Mouse (Mus musculus): ENCODE data around the gene Fa2h.
"Not testable (repeated sequence)": the region's sequence is repeated elsewhere in the genome, so short reads cannot be mapped to it uniquely, and the experiment has no call there.

Fa2h gene

DNA sequence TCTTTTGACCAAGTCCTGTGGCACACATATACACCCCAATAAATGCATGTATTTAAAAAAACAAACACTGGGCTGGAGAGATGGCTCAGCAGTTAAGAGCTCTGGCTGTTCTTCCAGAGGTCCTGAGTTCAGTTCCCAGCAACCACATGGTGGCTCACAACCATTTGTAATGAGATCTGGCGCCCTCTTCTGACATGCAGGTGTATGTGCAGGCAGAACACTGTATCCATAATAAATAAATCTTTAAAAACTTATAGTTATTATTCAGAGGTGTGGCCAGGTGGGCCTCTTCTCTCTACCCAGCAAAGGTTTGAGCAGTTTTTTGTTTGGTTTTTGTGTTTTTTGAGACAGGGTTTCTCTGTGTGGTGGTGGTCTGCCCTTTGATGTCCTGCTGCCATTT, 34.7 kb downstream of the Fa2h start:
- DNase-seq (ENCODE audit: low read depth): no peak

DNA sequence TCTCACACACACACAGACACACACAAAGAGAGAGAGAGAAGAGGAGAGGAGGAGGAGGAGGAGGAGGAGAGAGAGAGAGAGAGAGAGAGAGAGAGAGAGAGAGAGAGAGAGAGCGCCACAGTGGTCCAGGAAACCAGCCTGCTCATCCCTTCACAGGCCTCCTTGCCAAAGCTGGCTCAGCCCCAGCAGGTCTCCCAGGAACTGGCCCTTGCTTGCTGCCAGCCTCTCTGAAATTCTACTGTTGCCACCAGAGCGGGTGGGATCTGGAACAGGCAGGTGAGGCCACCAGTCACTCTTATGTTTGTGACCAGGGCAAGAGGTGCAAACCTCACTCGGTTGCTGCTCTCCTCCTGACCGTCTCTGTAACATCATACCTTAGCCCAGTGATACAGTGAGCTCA, 36.2 kb downstream of the Fa2h start:
- no peak for DNase-seq (ENCODE audit: low read depth)

DNA sequence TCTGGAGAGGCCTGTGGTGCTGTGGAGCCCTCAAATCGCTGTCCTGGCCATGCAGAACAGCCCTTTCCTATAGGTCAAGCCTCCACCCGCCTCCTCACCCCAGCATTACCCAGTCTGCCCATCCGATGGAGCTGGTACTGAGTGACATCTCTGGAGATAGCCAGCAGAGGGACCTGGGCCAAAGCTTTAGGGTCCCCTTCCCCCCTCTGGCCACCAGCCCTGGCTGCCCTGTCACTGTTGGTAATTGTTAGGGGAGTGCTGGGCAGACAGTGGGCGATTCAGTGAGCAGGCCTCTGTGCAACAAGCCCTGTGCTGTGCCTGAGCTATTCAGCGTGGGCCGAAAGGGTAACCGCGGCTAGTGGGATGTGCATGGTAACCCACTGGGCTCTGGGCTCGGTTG, 40.1 kb downstream of the Fa2h start:
- DNase-seq (ENCODE audit: low read depth): no peak

DNA sequence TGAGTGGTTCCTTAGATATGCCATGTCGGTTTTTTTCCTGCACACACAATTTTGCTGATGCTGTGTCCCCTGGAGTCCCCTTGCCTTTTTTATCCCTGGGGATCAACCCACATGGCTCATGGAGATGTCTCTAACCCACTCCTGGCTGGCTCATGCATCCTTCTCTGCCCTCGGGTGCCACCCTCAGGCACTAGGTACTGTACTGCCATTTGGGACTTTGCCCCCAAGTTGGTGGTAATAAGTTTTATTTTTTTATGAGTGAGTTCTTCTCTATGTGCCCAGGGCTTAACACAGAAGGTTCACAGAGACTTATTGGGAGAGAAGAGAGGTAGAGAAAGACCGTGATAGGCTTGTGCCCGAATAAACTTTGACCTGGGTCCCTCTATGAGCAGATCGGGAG, 41.3 kb downstream of the Fa2h start:
- no peak for DNase-seq (ENCODE audit: low read depth)

DNA sequence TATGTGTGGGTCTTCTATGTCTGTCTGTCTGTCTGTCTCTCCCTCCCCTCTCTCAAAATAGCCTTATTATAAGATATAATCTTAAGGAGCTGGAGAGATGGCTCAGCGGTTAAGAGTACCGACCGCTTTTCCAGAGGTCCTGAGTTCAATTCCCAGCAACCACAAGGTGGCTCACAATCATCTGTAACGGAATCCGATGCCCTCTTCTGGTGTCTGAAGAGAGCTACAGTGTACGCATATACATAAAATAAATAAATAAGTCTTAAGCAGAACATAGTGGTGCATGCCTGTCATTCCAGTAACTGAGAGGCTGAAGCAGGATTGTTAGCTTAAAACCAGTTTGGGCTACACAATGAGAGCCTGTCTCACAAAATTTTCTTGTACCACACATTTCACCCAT, 43.0 kb downstream of the Fa2h start:
- DNase-seq (ENCODE audit: low read depth): no peak

DNA sequence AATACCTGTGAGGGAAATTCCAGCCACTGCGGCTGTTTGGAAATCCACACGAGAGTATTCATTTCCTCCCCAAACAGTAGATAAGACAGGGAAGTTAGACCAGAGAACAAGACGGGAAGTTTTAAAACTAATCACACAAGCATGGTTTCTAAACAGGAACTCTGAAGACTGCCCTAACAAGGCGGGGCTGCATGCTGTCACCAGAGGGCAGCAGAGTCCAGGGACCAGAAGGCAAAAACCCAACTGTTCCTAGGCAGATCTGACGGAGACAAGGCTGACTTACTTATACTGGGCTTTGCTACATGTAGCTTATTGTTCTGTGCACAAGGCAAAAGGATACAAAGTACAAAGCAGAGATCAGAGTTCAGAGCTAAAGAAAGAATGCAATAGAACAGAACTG, 50.4 kb downstream of the Fa2h start:
- DNase-seq (ENCODE audit: low read depth): peak; percentile 70

DNA sequence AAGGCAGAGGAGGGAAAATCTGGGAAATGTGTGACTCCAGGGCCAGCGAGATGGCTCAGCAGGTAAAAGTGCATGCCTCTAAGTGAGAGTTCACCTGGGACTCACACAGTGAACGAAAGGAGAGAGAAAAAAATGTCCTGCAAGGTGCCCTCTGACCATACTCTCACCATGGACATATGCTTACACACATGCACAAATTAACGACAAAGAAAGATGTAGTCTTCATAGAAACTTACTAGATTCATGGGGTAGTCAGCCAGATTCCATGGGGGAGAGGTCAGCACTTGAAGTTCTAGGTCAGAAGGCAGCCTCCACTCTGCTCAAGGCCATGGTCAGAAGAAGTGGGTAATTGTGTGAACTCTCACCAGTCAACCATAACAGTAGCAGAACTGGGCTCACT, 53.4 kb downstream of the Fa2h start:
- no peak for DNase-seq (ENCODE audit: low read depth)

DNA sequence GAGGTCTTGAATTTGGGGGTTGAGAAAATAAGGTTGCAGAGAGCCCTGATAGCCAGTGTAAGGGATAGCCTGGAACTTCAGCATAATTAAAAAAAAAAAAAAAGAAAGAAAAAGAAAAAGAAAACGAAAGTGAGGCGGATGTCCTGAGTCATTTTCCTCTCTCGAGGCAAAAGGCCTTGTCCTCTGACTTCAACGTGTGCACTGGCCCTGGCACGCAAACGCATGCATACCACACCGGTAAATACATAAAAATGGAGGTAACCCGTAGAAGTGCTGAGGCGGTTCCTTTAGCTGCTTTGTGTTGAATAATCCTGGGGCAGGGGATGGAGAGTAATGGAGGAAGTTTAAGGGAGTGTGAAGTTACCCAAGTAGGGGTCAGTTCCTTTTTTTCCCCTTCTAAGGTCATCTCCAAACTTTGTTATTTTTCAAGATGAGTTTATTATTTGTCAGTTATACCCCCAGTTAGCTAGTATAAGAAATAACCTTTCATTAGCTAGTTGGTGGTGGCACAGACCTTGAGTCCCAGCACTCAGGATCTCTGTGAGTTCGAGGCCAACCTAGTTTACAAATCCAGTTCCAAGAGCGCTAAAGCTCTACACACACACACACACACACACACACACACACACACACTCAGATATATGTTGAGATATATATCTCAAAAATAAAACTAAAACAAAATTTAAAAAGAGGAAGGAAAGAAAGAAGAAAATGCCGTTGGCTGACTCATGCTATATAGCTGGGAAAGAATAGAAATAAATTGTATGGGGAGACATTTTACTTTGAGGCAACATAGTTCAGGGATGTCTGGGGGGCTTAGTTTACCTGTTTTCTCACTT, 55.0 kb downstream of the Fa2h start:
- no peak for DNase-seq (ENCODE audit: low read depth)

DNA sequence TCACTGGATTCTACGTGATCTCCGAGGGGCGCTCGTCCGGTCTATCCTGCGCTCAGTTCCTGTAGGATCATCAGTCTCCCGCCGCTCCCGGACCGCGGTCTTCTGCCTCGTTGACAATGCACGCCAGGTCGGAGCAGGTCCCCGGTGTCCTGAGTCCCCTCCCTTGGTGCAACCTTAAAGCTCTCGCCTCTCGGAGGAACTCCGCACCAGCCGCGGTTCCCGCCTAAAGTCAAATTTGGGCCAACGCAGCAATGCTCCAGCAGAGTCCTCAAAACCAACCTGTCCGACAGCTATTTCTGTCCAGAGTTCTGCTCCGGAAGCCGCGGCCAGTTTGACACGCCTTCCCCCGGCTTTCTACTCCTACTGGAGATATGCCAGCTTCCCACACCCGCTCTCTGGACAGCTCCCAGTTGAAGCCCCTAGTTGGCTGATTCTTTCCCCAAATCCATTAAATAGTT, 55.7 kb downstream of the Fa2h start, which contains the start of gene Mlkl:
TSS of gene Mlkl (minus strand) at position 288 of the 458 bp plus-strand sequence.
- DNase-seq (ENCODE audit: low read depth): no peak

DNA sequence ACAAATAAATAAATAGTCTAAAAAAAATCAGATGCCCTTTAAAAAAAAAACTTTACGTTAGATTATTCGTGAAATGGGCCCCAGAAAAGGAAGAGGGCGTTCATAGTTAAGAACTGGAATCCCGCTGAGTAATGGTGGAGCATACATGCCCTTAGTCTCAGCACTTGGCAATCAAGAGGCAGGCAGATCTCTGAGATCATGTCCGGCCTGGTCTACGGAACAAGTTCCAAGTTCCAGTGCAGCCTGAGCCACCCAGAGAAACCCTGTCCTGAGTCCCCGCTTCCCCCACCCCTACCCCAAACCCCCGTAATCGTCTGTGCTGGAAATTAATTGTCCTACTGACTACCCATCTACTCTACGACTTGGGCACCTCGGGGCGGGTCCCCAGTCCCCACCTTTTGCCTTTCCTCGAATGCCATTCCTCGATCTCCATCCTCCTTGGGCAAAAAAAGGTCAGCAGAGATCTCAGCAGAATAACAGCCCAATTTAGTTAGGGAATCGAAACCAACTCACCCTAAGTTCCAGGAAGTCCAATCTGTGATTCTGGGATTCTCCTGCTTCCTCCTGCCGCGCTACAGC, 56.2 kb downstream of the Fa2h start:
- DNase-seq (ENCODE audit: low read depth): no peak

DNA sequence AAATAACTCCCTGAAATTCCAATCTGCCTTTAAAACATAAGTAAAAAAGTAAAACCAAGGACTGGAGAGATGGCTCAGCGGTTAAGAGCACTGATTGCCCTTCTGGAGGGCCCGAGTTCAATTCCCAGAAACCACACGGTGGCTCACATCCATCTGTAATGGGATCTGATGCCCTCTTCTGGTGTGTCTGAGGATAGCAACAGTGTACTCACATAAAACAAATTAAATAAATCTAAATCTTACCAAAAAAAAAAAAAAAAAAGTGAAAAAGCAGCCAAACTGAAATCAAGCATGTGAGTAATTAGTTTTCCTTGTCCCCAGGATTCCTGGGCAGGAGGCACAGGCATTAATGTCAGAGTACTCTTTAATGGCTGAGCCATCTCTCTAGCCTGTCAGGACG, 56.9 kb downstream of the Fa2h start:
- DNase-seq (ENCODE audit: low read depth): no peak

DNA sequence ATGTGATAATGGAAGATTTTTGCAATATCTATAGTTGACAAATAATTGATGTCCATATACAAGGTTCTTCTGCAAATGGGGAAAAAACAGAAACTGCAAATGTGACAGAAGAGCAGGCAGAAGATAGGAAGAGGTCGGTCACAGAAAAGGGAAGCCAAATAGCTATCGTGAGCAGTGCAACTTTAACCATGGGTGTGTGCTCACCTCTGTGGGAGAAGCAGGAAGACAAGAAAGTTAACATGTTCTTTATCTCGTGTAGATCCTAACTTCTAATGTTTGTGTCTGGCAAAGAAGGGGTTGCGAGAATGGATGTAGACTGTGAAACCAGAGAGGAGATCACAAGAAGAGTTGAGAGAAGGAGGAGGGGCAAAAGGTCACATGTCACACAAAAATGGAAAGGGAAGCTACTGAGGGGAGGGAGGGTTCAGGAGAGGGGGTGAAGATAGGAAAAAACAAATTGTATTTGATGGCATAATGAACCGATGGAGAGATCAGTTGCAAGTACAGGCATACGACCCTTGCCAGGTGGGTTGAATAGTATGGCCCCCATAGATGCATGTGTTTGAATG, 68.3 kb downstream of the Fa2h start:
- no peak for DNase-seq (ENCODE audit: low read depth)

DNA sequence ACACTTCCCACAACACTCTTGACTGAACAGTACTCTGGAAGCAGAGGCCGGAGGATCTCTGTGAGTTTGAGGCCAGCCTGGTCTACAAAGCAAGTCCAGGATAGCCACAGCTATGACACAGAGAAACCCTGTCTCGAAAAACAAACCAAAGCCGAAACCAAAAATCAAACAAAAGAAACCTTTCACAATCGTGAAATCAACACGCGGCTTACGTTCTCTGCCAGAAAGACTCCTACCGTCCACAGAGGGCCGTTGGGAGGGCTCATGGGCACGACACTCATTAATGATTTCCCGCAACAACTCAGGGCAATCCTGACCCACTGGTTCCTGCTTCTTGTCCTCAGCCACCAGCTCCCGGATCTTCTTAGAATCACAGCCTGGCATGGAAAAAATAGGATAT, 78.9 kb downstream of the Fa2h start:
- DNase-seq (ENCODE audit: low read depth): no peak

DNA sequence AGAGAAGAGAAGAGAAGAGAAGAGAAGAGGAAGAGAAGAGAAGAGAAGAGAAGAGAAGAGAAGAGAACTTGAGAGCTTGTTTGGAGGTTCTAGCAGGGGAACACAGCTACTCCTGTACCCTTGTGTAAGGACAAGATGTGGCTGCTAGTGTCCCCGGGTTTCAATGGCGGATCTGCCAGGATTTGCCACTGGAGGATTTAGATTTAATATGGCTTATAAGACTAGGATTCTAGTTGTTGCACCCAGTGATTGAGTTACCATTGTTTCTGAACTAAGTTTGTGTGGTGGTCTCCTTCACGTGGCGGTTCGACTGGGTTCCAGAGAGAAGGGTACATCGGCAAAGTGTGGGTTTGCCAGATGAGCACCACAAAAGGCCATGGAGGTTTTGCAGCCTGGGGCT, 79.7 kb downstream of the Fa2h start:
- DNase-seq (ENCODE audit: low read depth): not testable (repeated sequence)

DNA sequence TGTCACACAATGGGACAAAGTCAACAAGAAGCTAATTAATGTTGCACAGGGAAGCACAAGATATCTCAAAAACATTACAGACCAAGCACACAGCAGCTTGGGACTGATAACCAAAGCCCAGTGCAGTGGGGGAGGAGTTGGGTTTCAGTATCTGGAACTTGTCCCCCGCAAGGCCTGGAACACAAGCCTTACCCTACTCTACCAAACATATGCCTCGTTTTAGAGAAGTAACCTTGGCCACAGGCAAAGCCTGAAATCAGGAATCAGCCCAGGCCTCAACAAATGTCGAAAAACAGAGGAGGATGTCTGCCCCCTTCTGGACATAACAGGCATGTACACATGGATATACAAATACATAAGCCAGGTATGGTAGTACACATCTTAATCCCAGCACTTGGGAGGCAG, 80.9 kb downstream of the Fa2h start:
- DNase-seq (ENCODE audit: low read depth): peak; percentile 20

DNA sequence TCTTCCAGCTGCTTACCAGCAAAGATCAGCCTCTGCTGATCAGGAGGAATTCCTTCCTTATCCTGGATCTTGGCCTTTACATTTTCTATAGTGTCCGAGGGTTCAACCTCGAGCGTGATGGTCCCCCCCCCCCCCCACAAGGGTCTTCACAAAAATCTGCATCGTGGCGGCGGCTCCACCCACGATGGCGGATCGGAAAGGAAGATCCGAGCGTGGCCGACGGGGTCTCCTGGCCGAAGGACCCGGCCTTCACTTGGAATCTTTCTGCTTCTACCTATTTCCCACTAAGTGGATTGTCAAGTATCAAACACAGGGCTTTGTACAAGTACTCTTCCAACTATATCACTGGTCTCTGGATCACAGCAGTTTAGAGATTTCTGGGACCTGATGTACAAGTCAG, 83.6 kb downstream of the Fa2h start:
- not testable (repeated sequence) for DNase-seq (ENCODE audit: low read depth)

DNA sequence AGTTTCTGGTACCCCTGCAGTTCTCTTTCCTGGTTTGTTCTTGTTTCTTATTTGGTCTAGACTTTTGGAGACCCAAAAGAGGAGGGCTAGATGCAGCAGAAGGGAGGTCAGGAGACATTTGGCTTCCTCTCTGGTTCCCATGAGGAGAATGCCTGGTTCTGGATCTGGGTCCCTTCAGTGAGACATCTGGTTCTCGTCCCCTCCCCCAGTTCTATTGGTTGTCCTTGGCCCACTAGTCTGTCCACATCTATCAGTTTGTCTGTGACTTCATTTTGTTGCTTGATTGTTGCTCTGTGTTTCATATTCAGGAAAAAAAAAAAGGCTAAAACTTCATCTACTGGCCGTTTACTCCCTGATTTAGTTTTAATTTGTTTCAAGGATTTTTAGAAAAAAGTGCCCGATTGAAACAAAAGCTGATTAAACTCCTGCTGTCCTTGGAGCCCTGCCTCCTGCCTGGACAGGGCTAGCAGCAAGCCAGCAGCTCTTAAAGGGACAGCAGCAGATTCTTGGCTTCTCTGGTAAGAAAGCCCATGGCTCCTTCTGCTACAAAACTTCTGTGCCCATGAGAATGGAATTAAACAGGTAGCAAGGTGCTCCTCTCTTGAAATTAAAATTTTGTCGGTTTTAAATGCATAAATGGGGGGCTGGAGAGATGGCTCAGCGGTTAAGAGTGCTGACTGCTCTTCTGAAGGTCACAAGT, 88.4 kb downstream of the Fa2h start:
- no peak for DNase-seq (ENCODE audit: low read depth)

DNA sequence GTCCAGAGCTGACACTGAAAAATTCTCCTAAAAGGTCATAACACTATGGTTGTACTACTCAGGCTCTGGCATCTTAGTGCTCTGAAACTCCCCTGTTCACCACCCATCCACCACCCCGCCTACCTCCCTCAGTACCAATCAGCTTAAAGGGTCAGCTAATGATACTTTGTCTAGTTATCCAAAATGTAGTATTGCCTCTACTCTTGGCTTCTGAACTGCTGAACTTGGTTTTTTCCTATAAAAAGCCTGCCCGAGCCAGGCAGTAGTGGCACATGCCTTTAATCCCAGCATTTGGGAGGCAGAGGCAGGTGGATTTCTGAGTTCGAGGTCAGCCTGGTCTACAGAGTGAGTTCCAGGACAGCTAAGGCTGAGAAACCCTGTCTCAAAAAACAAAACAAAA, 89.3 kb downstream of the Fa2h start:
- DNase-seq (ENCODE audit: low read depth): no peak

DNA sequence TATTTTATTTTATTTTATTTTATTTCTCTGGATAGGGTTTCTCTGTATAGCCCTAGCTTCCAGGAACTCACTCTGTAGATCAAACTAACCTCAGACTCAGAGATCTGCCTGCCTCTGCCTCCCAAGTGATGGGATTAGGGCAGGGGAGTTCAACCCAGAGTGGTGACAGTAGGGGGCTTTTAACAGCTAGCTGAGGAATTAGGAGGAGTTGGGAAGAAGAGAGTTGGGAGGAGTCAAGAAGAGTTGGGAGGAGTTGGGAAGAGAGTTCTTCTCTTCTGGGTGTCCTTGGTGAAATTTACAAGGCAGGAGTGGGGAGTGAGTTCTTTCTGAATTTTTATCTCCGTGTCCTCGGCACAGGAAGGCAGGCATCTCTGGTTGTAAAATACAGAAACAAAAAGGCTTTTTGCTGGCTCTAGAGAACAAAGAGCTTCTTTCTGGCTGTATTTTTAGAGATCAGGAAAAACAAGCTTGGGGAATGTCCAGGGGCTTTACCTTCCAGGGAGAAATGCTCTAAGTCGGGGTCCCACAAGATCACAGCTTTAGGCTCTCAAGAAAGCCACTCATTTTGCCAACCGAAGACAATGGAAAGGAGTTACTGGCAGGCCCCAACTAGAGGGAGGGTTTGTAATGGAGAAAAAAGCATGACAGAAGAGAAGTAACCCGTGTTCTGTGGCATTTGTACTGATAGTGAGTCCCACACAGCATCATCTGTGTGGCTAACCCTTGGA, 90.4 kb downstream of the Fa2h start:
- not testable (repeated sequence) for DNase-seq (ENCODE audit: low read depth)

DNA sequence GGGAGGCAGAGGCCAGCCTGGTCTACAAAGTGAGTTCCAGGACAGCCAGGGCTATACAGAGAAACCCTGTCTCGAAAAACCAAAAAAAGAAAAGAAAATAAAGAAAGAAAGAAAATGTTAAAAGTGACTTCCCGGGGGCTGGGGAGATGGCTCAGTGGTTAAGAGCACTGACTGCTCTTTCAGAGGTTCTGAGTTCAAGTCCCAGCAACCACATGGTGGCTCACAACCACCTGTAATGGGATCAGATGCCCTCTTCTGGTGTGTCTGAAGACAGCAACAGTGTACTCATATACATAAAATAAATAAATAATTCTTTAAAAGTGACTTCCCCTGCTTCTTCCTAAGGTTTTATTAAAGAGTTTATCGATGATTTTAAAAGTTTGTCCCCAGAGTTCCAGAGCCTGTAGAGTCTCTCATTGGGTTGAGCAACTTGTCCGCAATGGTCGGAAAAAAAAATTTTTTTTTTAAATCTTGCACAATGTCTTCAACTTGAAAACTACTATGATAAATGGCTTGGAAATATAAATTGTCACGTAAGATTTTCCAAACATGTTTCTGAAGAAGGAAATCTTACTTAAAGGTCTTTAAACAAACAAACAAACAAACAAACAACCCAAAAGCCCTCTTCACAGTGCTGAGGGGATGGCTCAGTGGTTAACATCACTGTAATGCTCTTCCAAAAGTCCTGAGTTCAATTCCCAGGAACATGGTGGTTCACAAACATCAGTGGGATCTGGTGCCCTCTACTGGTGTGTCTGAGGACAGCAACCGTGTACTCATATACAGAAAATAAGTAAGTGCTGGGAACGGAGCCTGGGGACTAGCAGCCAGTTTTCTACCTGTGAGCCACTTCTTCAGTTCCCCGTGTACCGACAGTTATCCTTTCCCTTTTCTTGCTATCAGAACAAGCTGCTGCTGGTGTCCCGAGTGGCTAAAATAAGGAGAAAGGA, 92.8 kb downstream of the Fa2h start:
- DNase-seq (ENCODE audit: low read depth): no peak

All from c-Kit-positive CD71-negative TER-119-negative erythroid progenitor cells, embryonic 14.5 days (primary cell).